Mouse (Mus musculus) skeletal muscle tissue, postnatal 0 days (tissue): ENCODE measurements around the gene Gm15128. TPM values are rescaled to one million over a fixed set of nuclear protein-coding genes. Genes with fewer than 3 reads are reported as not detected.

Experiments
- polyA plus RNA-seq: library from polyadenylated mRNA; unstranded; fragments of >200 nt; fragmentation: Nextera tagmentation; extraction: Ambion mirVana; gene quantifications from 2 replicates; pipeline ENCODE4 v1.2.1, GENCODE M21; 2015

The Gm15128 gene
- polyA plus RNA-seq = not detected in 2 replicates

GRCm38 (mm10) chrX:147765691-147766090 is at the start of gene Gm15128:
Gm15128 (plus strand) TSS chrX:147765991.

Other genes starting within 250 kb of the Gm15128 start
- 1.5 and 1.6 TPM in 2 replicates for gene Lrch2, start 211.9 kb upstream of the Gm15128 start, polyA plus RNA-seq
- gene Gm15080, start 227.0 kb downstream of the Gm15128 start, polyA plus RNA-seq = not detected in 2 replicates